Mouse (Mus musculus): ENCODE results near the gene Gm17018. TPM values are rescaled to one million over a fixed set of nuclear protein-coding genes. Genes with fewer than 3 reads are reported as not detected.
A peak's percentile ranks its signal among the peaks of the same experiment; 100 is the strongest.

Gm17018 gene
- polyA plus RNA-seq, 1 experiment from 2014 or later: 51.4 TPM

- no peak overlapping the region for H3K27ac ChIP-seq (ENCODE audit: low read depth, low read length)
- no peak for ATAC-seq (ENCODE audit: low FRiP score, low TSS enrichment)
- 82% methylated on average over 15 of the region's 15 CpGs for WGBS
- peaks cover 29% of the 10 kb centered on the region for H3K36me3 ChIP-seq (ENCODE audit: control insufficient read depth, insufficient read depth, low read length)
- no peaks in the 10 kb centered on the region for H3K27me3 ChIP-seq (ENCODE audit: control insufficient read depth, insufficient read depth, low read length)
- no peaks in the 10 kb centered on the region for H3K9me3 ChIP-seq (ENCODE audit: control insufficient read depth, low read length)
- no peak overlapping the region for H3K4me3 ChIP-seq (ENCODE audit: low read length)
- peaks cover 11% of the 10 kb centered on the region; the same call in 1 of the 2 replicates for H3K4me1 ChIP-seq (ENCODE audit: control insufficient read depth, insufficient read depth, low read length)
- no peak overlapping the region for H3K4me2 ChIP-seq (replicated peaks; ENCODE audit: low read depth, low read length)
- H3K9ac ChIP-seq (ENCODE audit: low read depth, low read length): no peak overlapping the region
Measured at GRCm38 (mm10) chr19:45530200-45530995, 30.0 kb upstream of the Gm17018 start.

DNA sequence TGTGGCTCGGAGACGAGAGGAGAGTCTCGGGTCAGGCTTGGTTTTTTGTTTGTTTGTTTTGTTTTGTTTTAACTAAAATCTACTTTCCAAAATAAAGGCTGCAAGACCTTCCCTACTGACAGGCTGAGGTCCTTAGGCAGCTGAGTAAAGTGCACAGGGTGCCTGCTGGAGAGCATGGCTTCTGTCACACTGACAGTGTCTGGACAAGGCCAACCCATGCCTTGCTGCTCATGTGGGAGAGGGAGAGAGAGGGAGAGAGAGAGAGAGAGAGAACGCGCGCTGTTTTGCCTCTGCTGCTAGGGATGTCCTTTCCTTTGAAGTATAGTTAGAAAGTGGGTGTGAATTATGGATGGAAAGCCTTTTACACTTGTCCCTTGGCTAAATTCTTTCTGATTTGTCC lies 28.9 kb upstream of the Gm17018 start:
- 41% methylated on average over 6 of the region's 6 CpGs for WGBS
- peaks cover 11% of the 10 kb centered on the region; the same call in 1 of the 2 replicates for H3K4me1 ChIP-seq (ENCODE audit: control insufficient read depth, insufficient read depth, low read length)
- peaks cover 29% of the 10 kb centered on the region for H3K36me3 ChIP-seq (ENCODE audit: control insufficient read depth, insufficient read depth, low read length)
- H3K9ac ChIP-seq (ENCODE audit: low read depth, low read length): no peak overlapping the region
- H3K9me3 ChIP-seq (ENCODE audit: control insufficient read depth, low read length): no peaks in the 10 kb centered on the region
- no peak overlapping the region for H3K27ac ChIP-seq (ENCODE audit: low read depth, low read length)
- H3K4me2 ChIP-seq (replicated peaks; ENCODE audit: low read depth, low read length): no peak overlapping the region
- no peak overlapping the region for H3K4me3 ChIP-seq (ENCODE audit: low read length)
- ATAC-seq (ENCODE audit: low FRiP score, low TSS enrichment): no peak
- H3K27me3 ChIP-seq (ENCODE audit: control insufficient read depth, insufficient read depth, low read length): no peaks in the 10 kb centered on the region

- Histone ChIP-seq H3K27ac (ENCODE audit: low read depth, low read length) (no peak overlapping the region), H3K9me3 (ENCODE audit: control insufficient read depth, low read length) (no peaks in the 10 kb centered on the region), H3K9ac (ENCODE audit: low read depth, low read length) (no peak overlapping the region), H3K4me2 (replicated peaks; ENCODE audit: low read depth, low read length) (no peak overlapping the region), H3K36me3 (ENCODE audit: control insufficient read depth, insufficient read depth, low read length) (peaks cover 14% of the 10 kb centered on the region), H3K27me3 (ENCODE audit: control insufficient read depth, insufficient read depth, low read length) (no peaks in the 10 kb centered on the region), H3K4me3 (ENCODE audit: low read length) (no peak overlapping the region), H3K4me1 (ENCODE audit: control insufficient read depth, insufficient read depth, low read length) (peaks cover 11% of the 10 kb centered on the region; the same call in 1 of the 2 replicates)
- WGBS: 73% methylated on average over 7 of the region's 7 CpGs
- no peak for ATAC-seq (ENCODE audit: low FRiP score, low TSS enrichment)
Measured at GRCm38 (mm10) chr19:45533617-45534016, 26.8 kb upstream of the Gm17018 start.

- 0 out of 2 replicates have a peak, but pooled peaks have one; percentile 5 for ATAC-seq (ENCODE audit: low FRiP score, low TSS enrichment)
- Histone ChIP-seq H3K9me3 (ENCODE audit: control insufficient read depth, low read length) (no peaks in the 10 kb centered on the region), H3K27ac (ENCODE audit: low read depth, low read length) (no peak overlapping the region), H3K4me1 (ENCODE audit: control insufficient read depth, insufficient read depth, low read length) (peaks cover 4% of the 10 kb centered on the region; the same call in 1 of the 2 replicates), H3K4me3 (ENCODE audit: low read length) (no peak overlapping the region), H3K9ac (ENCODE audit: low read depth, low read length) (no peak overlapping the region), H3K36me3 (ENCODE audit: control insufficient read depth, insufficient read depth, low read length) (no peaks in the 10 kb centered on the region; the same call in 1 of the 2 replicates), H3K4me2 (replicated peaks; ENCODE audit: low read depth, low read length) (no peak overlapping the region), H3K27me3 (ENCODE audit: control insufficient read depth, insufficient read depth, low read length) (0 out of 2 replicates have a peak, but pooled peaks cover 6% of the 10 kb centered on the region)
- WGBS: 37% methylated on average over 8 of the region's 8 CpGs
Measured at GRCm38 (mm10) chr19:45535214-45535735, 25.1 kb upstream of the Gm17018 start.

DNA sequence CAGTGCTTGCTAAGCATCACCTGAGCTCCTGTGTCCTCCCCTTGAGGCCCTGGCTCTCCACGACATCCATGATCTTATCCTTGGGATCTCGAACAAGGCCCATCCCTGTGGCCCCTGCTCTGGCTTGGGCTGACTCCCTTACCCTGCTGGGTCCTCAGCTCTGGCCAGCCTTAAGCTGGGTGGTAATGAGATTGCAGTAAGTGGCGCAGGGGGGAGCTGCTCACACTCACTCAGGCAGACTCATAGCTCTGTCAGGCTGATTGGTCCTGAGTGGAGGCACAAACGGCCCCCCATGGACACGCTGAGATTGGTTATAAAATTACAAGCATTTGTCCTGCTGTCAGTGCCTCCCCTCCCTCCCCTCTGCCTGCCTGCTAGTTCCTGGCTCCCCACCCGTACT lies 24.5 kb upstream of the Gm17018 start:
- 32% methylated on average over 6 of the region's 6 CpGs for WGBS
- Histone ChIP-seq H3K4me3 (ENCODE audit: low read length) (no peak overlapping the region), H3K9me3 (ENCODE audit: control insufficient read depth, low read length) (no peaks in the 10 kb centered on the region), H3K4me1 (ENCODE audit: control insufficient read depth, insufficient read depth, low read length) (peaks cover 3% of the 10 kb centered on the region; the same call in 1 of the 2 replicates), H3K27me3 (ENCODE audit: control insufficient read depth, insufficient read depth, low read length) (peaks cover 12% of the 10 kb centered on the region; the same call in 1 of the 2 replicates), H3K9ac (ENCODE audit: low read depth, low read length) (no peak overlapping the region), H3K36me3 (ENCODE audit: control insufficient read depth, insufficient read depth, low read length) (no peaks in the 10 kb centered on the region), H3K4me2 (replicated peaks; ENCODE audit: low read depth, low read length) (no peak overlapping the region), H3K27ac (ENCODE audit: low read depth, low read length) (no peak overlapping the region)
- ATAC-seq (ENCODE audit: low FRiP score, low TSS enrichment): no peak

GRCm38 (mm10) chr19:45537505-45537904 lies 22.9 kb upstream of the Gm17018 start:
- no peaks in the 10 kb centered on the region for H3K36me3 ChIP-seq (ENCODE audit: control insufficient read depth, insufficient read depth, low read length)
- peaks cover 7% of the 10 kb centered on the region; the same call in 1 of the 2 replicates for H3K4me1 ChIP-seq (ENCODE audit: control insufficient read depth, insufficient read depth, low read length)
- no peaks in the 10 kb centered on the region for H3K9me3 ChIP-seq (ENCODE audit: control insufficient read depth, low read length)
- H3K4me3 ChIP-seq (ENCODE audit: low read length): no peak overlapping the region
- ATAC-seq (ENCODE audit: low FRiP score, low TSS enrichment): no peak
- H3K4me2 ChIP-seq (replicated peaks; ENCODE audit: low read depth, low read length): no peak overlapping the region
- peaks cover 25% of the 10 kb centered on the region for H3K27me3 ChIP-seq (ENCODE audit: control insufficient read depth, insufficient read depth, low read length)
- H3K9ac ChIP-seq (ENCODE audit: low read depth, low read length): no peak overlapping the region
- H3K27ac ChIP-seq (ENCODE audit: low read depth, low read length): no peak overlapping the region
- WGBS: 57% methylated on average over 1 of the region's 1 CpGs

GRCm38 (mm10) chr19:45540657-45541408 lies 19.6 kb upstream of the Gm17018 start:
- 37% methylated on average over 8 of the region's 8 CpGs for WGBS
- H3K4me1 ChIP-seq (ENCODE audit: control insufficient read depth, insufficient read depth, low read length): peaks cover 9% of the 10 kb centered on the region; the same call in 1 of the 2 replicates
- ATAC-seq (ENCODE audit: low FRiP score, low TSS enrichment): no peak
- H3K4me2 ChIP-seq (replicated peaks; ENCODE audit: low read depth, low read length): peak overlapping the region; percentile 79
- H3K36me3 ChIP-seq (ENCODE audit: control insufficient read depth, insufficient read depth, low read length): no peaks in the 10 kb centered on the region
- H3K4me3 ChIP-seq (ENCODE audit: low read length): peak overlapping the region; percentile 38
- no peak overlapping the region for H3K27ac ChIP-seq (ENCODE audit: low read depth, low read length)
- peaks cover 42% of the 10 kb centered on the region for H3K27me3 ChIP-seq (ENCODE audit: control insufficient read depth, insufficient read depth, low read length)
- peak overlapping the region; percentile 53; the same call in 1 of the 2 replicates for H3K9ac ChIP-seq (ENCODE audit: low read depth, low read length)
- H3K9me3 ChIP-seq (ENCODE audit: control insufficient read depth, low read length): no peaks in the 10 kb centered on the region

- Histone ChIP-seq H3K36me3 (ENCODE audit: control insufficient read depth, insufficient read depth, low read length) (no peaks in the 10 kb centered on the region), H3K4me2 (replicated peaks; ENCODE audit: low read depth, low read length) (peak overlapping the region; percentile 79), H3K27ac (ENCODE audit: low read depth, low read length) (no peak overlapping the region), H3K4me3 (ENCODE audit: low read length) (peak overlapping the region; percentile 38), H3K27me3 (ENCODE audit: control insufficient read depth, insufficient read depth, low read length) (peaks cover 42% of the 10 kb centered on the region), H3K9ac (ENCODE audit: low read depth, low read length) (peak overlapping the region; percentile 53), H3K4me1 (ENCODE audit: control insufficient read depth, insufficient read depth, low read length) (peaks cover 9% of the 10 kb centered on the region; the same call in 1 of the 2 replicates), H3K9me3 (ENCODE audit: control insufficient read depth, low read length) (no peaks in the 10 kb centered on the region)
- WGBS: 0% methylated on average over 26 of the region's 58 CpGs
- ATAC-seq (ENCODE audit: low FRiP score, low TSS enrichment): peak; percentile 56
Measured at GRCm38 (mm10) chr19:45541409-45542041, 18.9 kb upstream of the Gm17018 start.
